Mouse (Mus musculus) intestine, embryonic 14.5 days (tissue): ENCODE measurements around the gene Anp32a. TPM values are rescaled to one million over a fixed set of nuclear protein-coding genes. Genes with fewer than 3 reads are reported as not detected.

Source experiments
- ATAC-seq: fragments of 200-750 bp; cut with Nextera tagmentation; replicated peaks from 2 replicates; pipeline ENCODE4 v1.8.0; 2017; ENCODE audit warnings: low read depth, moderate number of reproducible peaks, moderate TSS enrichment, moderate library complexity; ENCODE audit not compliant: low FRiP score, low TSS enrichment
- DNase-seq: peaks from one replicate; pipeline ENCODE4 v3.0.0-alpha.2; 2018; ENCODE audit warnings: low spot score
- H3K27ac ChIP-seq: fragments of 300-500 bp; sonication (generic); 2 replicates; pipeline ENCODE4 v1.5.1; 2014; ENCODE audit warnings: low read depth, mild to moderate bottlenecking, control low read depth
- H3K27me3 ChIP-seq: fragments of 300-500 bp; sonication (generic); replicated peaks from 2 replicates; pipeline ENCODE4 v1.6.1; 2014; ENCODE audit warnings: low read length, control low read depth; ENCODE audit not compliant: control insufficient read depth, insufficient read depth
- H3K36me3 ChIP-seq: fragments of 300-500 bp; sonication (generic); 2 replicates; pipeline ENCODE4 v1.6.1; 2014; ENCODE audit warnings: low read length, control low read depth; ENCODE audit not compliant: control insufficient read depth, insufficient read depth
- H3K4me1 ChIP-seq: fragments of 300-500 bp; sonication (generic); replicated peaks from 2 replicates; pipeline ENCODE4 v1.6.1; 2014; ENCODE audit warnings: low read length, control low read depth, mixed read lengths; ENCODE audit not compliant: control insufficient read depth, insufficient read depth
- H3K4me2 ChIP-seq: fragments of 300-500 bp; sonication (generic); 2 replicates; pipeline ENCODE4 v1.6.1; 2014; ENCODE audit warnings: low read length
- H3K4me3 ChIP-seq: fragments of 300-500 bp; sonication (generic); 2 replicates; pipeline ENCODE4 v1.5.1; 2014; ENCODE audit warnings: low read depth, low read length, control low read depth, mixed read lengths
- H3K9ac ChIP-seq: fragments of 300-500 bp; sonication (generic); 2 replicates; pipeline ENCODE4 v1.6.1; 2014; ENCODE audit warnings: mild to moderate bottlenecking, low read length
- H3K9me3 ChIP-seq: fragments of 300-500 bp; sonication (generic); 2 replicates; pipeline ENCODE4 v1.6.1; 2016; ENCODE audit warnings: low read length, control low read depth; ENCODE audit not compliant: control insufficient read depth
- WGBS: fragments of 180-500 bp; shearing (Covaris S2); extraction: QIAGEN DNeasy Blood & Tissue Kit; methylation state at CpG from one replicate; pipeline ENCODE4 v1.1.7; 2014; 5-methylcytosine and 5-hydroxymethylcytosine counted together
- polyA plus RNA-seq: library from polyadenylated mRNA; unstranded; fragments of >200 nt; fragmentation: Nextera tagmentation; extraction: Ambion mirVana; gene quantifications from 2 replicates; pipeline ENCODE4 v1.2.1, GENCODE M21; 2014

Gene Anp32a
- polyA plus RNA-seq, 1 experiment from 2014 or later: 99.8 TPM

DNA sequence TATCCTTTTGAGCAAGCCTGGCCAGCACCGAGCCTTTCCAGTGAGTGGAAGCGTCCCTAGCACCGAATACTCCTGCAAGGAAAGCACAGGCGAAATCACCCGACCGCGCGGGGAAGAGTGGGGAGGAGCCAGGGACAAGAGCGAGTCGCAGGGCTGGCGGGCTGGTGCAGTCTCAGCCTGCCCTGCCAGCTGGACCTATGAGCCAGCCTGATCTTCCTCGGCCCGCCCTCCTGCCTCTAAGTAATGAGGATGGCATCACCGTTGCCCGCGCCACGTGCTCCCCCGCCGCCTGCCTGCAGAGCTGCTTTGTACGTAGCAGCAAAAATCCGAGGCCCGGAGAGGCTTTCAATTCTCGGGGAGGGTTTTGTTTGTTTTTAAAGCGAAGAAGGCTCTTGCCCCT, 22.5 kb downstream of the Anp32a start:
- no peaks in the 10 kb centered on the region for H3K9me3 ChIP-seq
- ATAC-seq: peak; percentile 84

DNA sequence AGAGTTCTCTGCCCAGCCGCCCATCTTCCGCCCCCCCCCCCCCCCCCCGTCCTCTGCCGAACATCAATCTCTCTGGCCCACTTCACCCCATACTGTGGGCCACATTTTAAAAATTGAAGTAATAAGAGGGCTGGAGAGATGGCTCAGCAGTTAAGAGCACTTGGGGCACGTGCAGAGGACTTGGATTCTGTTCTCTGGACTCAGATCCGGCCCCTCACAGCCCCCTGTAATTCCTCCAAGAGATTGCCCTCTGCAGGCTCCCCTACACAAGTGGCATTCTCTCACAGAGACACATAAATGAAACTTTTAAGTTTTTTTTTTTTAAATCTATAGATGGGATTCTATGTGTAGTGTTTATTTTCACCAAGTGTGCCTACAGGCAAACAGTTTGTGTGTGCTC, 23.1 kb downstream of the Anp32a start:
- Histone ChIP-seq H3K27ac (no peak overlapping the region), H3K9me3 (no peaks in the 10 kb centered on the region), H3K9ac (peak overlapping the region; percentile 37), H3K36me3 (no peaks in the 10 kb centered on the region), H3K4me2 (peak overlapping the region; percentile 53), H3K4me3 (peak overlapping the region; percentile 21; the same call in 1 of the 2 replicates), H3K27me3 (no peaks in the 10 kb centered on the region), H3K4me1 (peaks cover 62% of the 10 kb centered on the region)
- ATAC-seq (no peak), DNase-seq (no peak)
- WGBS: 16% methylated on average over 6 of the region's 6 CpGs

More for the DNA sequence above, 22.5 kb downstream of the Anp32a start:
- H3K27ac ChIP-seq: peak overlapping the region; percentile 44
- H3K9ac ChIP-seq: peak overlapping the region; percentile 37
- H3K4me2 ChIP-seq: peak overlapping the region; percentile 53
- WGBS: 3% methylated on average over 24 of the region's 24 CpGs
- DNase-seq: peak; percentile 77
- H3K36me3 ChIP-seq: 0 out of 2 replicates have a peak, but pooled peaks cover 4% of the 10 kb centered on the region
- H3K27me3 ChIP-seq: no peaks in the 10 kb centered on the region
- peaks cover 61% of the 10 kb centered on the region for H3K4me1 ChIP-seq
- peak overlapping the region; percentile 21 for H3K4me3 ChIP-seq

DNA sequence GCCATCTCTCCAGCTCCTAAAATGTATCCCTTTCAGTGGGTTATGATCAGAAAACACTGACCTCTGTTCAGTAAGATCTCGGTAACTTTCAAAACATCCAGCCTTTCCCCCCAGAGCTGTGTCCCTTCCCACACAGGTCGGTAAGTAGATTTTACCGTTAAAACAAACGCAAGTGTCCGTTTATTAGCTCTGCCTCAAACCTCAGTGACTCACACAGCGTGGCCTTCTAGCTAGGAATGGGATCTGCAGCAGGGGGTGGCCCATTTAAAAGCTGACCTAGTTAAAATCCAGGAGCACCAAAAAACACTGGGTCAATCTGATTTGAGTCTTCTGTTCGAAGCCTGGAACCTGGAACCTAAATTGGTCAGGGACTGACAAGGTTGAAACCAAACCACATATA, 23.7 kb downstream of the Anp32a start:
- no peak overlapping the region for H3K27ac ChIP-seq
- peaks cover 67% of the 10 kb centered on the region for H3K4me1 ChIP-seq
- H3K9me3 ChIP-seq: no peaks in the 10 kb centered on the region
- H3K36me3 ChIP-seq: no peaks in the 10 kb centered on the region
- no peak overlapping the region for H3K9ac ChIP-seq
- DNase-seq (no peak), ATAC-seq (no peak)
- WGBS: 41% methylated on average over 7 of the region's 7 CpGs
- H3K4me2 ChIP-seq: no peak overlapping the region
- no peaks in the 10 kb centered on the region for H3K27me3 ChIP-seq
- H3K4me3 ChIP-seq: no peak overlapping the region

DNA sequence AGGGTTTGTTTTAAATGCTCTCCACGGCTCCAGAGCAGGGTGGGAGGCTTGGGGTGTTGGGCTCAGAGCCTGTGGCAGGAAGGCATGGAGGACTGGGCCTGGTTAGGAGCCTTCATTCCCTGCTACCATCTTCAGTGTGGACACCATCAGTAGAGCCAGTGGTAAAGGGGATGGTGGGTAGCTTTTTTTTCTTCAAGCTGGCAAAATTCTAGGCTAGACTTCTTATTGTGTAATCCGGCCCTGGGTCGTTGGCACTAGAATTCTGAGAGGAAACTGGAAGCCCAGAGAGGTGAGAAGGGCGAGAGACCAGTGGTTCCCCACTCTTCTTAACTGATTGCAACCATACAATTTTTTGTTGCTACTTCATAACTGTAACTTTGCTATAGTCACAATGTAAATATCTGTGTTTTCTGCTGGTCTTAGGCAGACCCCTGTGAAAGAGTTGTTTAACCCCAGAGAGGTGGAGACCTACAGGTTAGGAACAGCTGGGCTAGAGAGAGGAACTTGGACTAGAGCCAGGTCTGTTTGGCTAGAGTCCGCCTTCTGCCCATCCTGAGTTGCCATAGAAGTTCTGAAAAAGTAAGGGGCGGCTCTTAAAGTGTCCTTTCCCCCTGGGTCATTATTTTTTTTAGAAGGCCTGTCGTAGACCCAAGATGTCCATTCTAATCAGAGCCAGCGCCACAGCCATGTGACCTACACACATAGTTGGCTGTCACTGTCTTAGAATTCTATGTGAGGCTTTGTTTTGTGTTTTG, 24.4 kb downstream of the Anp32a start:
- no peak overlapping the region for H3K9ac ChIP-seq
- 66% methylated on average over 8 of the region's 8 CpGs for WGBS
- H3K4me1 ChIP-seq: peaks cover 72% of the 10 kb centered on the region
- H3K27me3 ChIP-seq: no peaks in the 10 kb centered on the region
- H3K4me3 ChIP-seq: no peak overlapping the region
- DNase-seq: no peak
- H3K36me3 ChIP-seq: no peaks in the 10 kb centered on the region
- H3K9me3 ChIP-seq: no peaks in the 10 kb centered on the region
- no peak overlapping the region for H3K27ac ChIP-seq
- no peak overlapping the region for H3K4me2 ChIP-seq
- no peak for ATAC-seq

DNA sequence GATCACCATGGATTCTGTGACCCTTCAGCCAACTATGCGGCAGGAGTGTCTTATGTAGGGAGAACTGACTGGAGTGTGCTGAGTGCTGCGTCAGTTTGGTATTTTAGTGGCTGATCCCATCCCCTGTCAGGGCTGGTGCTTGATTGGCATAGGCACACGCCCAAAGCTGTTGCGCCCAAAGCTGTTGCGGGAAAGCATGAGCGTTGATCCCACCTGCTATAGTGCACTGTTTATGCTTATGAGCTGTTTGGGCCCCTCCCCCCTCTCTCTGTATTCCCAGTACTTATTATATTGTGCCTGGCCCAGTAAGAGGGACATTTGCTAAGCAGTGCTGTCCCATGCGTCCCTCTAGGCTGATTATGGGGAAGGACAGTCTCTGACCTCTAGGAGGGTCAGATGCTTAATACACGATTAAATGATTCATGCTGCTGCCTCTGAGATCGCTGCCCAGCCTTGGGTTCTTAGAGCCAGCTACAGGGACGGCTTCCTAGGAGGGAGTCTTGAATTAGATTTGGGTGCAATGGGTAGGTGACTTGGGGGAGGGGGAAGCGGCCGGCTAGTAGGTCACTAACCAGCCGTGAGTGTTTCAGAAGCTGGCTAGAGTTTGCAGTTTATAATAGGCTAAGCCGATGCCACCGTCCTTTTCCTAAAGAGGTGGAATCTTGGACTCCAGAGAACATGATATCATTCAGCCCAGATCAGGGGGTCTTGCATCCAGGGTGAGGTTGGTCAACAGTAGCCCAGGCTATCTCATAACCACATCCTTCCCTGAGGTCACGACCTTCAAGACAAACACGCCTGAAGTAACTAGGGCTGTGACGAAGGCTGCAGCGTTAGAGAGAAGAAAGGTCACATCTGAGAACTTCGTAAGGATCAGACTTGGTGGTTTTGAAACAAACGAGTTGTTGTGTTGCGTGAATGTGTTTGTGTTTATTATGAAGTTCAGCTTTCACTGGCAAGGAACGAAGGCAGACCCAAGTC, 25.7 kb downstream of the Anp32a start:
- Histone ChIP-seq H3K9me3 (no peaks in the 10 kb centered on the region), H3K4me3 (no peak overlapping the region), H3K27ac (no peak overlapping the region; the same call in 1 of the 2 replicates), H3K4me1 (peaks cover 77% of the 10 kb centered on the region), H3K27me3 (no peaks in the 10 kb centered on the region), H3K9ac (no peak overlapping the region), H3K4me2 (no peak overlapping the region), H3K36me3 (no peaks in the 10 kb centered on the region)
- no peak for ATAC-seq
- no peak for DNase-seq
- 62% methylated on average over 23 of the region's 23 CpGs for WGBS

DNA sequence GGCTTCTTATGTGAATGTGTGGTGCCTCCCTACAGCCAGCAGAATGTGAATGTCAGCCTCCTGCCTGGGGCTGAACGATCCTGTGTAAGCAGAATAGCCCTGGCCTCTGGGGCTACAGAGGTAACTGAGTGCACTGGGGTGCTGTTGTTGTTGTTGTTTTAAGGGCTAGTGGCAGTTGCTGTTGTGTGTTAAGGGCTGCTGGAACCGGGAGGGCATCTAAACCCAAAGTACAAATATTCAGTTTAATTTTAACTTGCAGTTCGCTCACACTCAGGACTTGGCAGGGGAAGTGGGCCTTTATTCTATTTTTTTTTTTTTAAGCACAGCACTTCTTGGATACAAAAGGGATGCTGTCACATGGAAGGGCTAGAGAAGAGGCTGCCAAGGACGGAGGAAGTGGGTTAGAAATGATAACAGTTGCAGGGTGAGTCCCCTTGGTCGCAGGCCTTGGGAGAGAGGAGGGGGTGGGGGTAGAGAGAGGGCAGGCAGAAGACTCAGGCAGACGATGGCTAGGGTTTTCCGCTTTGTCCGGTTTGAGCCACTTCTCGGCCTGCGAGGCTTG, 26.5 kb downstream of the Anp32a start:
- Histone ChIP-seq H3K4me3 (no peak overlapping the region), H3K27me3 (no peaks in the 10 kb centered on the region), H3K9ac (no peak overlapping the region), H3K4me2 (no peak overlapping the region), H3K9me3 (no peaks in the 10 kb centered on the region), H3K36me3 (peaks cover 4% of the 10 kb centered on the region), H3K27ac (peak overlapping the region; percentile 38; the same call in 1 of the 2 replicates), H3K4me1 (peaks cover 72% of the 10 kb centered on the region)
- DNase-seq (no peak), ATAC-seq (no peak)
- 46% methylated on average over 10 of the region's 10 CpGs for WGBS

DNA sequence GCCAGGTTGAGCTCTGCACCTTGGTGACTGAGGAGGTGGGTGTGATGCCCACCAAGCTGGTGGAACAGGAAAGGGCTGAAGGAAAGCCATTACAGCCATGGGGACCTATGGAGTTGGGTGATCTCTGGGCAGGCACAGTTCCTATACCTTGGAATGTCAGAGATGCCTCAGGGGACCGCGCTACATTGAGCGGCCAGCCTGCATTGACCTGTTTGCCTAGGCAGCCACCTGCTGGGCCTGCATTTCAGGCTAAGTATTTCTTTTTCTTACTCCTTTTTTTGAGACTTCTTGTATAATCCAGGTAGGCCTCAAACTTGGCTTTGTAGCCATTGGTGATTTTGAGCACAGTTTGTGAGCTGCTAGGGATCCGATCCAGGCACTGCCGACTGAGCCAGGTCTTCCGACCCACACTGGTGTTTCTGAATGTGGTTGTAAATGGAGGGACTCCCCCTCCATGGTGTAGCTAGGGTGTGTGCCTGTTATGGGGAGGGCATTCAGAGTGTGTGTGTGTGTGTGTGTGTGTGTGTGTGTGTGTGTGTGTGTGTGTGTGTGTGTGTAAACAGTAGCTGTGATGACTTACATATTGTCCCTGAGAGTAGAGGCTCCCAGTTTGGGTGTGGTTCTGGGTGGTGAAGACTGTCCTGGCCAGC, 27.3 kb downstream of the Anp32a start:
- Histone ChIP-seq H3K9me3 (no peaks in the 10 kb centered on the region), H3K36me3 (peaks cover 12% of the 10 kb centered on the region), H3K4me2 (no peak overlapping the region), H3K9ac (no peak overlapping the region), H3K27ac (peak overlapping the region; percentile 38), H3K4me3 (no peak overlapping the region), H3K4me1 (peaks cover 68% of the 10 kb centered on the region), H3K27me3 (no peaks in the 10 kb centered on the region)
- DNase-seq: no peak
- no peak for ATAC-seq
- WGBS: 71% methylated on average over 6 of the region's 6 CpGs

DNA sequence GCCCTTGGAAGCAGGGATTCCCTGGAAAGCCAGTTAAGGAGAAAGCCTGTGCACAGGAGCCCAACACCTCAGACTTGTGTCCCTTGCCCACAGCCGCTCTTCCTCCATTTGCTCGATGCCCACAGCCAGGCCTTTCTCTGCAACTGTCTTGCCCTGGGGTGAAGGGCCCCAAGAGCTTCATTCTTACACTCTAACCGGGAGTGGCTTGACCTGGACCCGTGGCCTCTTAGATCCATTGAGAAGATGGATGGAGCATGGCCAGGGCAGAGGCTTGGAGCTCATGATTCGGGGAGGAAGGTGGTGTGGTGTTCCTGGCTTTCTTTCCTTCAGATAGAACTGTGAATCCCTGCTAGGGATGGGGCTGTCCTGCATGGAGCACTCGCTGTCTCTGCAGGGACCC, 28.1 kb downstream of the Anp32a start:
- H3K4me2 ChIP-seq: no peak overlapping the region
- H3K9ac ChIP-seq: no peak overlapping the region
- no peaks in the 10 kb centered on the region for H3K27me3 ChIP-seq
- 73% methylated on average over 6 of the region's 6 CpGs for WGBS
- no peak overlapping the region for H3K4me3 ChIP-seq
- ATAC-seq (no peak), DNase-seq (no peak)
- peaks cover 20% of the 10 kb centered on the region for H3K36me3 ChIP-seq
- peaks cover 63% of the 10 kb centered on the region for H3K4me1 ChIP-seq
- H3K9me3 ChIP-seq: no peaks in the 10 kb centered on the region
- H3K27ac ChIP-seq: no peak overlapping the region
